Mouse (Mus musculus) ES-Bruce4 (cell line): ENCODE data around the gene AC153137.1.

Experiments
- CTCF ChIP-seq: IDR thresholded peaks from one replicate; pipeline ENCODE4 v1.8.1; 2011; ENCODE audit warnings: low read depth, low read length
- EP300 ChIP-seq: IDR thresholded peaks from 2 replicates; pipeline ENCODE4 v1.6.1; 2011; ENCODE audit warnings: low read depth, low read length; ENCODE audit not compliant: insufficient read depth
- POLR2A ChIP-seq: IDR thresholded peaks from one replicate; pipeline ENCODE4 v1.8.1; 2011; ENCODE audit warnings: low read length; ENCODE audit not compliant: insufficient read depth

DNA sequence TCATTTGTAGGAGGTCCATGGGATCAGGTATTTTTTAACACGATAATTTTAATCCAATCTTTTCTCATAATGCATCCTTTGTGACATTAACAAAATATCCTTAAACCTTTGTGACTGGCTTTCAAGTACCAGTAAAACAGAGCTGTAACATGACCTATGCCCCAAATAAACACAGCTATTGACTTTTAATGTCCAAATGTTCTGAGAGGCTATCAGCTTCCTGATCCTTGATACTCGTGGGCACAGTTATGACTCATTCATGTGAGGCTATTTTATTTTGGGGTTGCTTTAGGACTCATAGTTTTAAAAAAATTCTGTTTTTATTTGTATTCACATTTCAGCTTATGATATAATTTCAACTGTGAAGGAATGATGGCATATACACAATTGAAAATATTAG lies 37.5 kb upstream of the AC153137.1 start:
- TF ChIP-seq POLR2A, result no peak
- no peak for TF ChIP-seq CTCF
- no peak for TF ChIP-seq EP300
